Mouse (Mus musculus): ENCODE data around the gene Arid1b.

The Arid1b gene

DNA sequence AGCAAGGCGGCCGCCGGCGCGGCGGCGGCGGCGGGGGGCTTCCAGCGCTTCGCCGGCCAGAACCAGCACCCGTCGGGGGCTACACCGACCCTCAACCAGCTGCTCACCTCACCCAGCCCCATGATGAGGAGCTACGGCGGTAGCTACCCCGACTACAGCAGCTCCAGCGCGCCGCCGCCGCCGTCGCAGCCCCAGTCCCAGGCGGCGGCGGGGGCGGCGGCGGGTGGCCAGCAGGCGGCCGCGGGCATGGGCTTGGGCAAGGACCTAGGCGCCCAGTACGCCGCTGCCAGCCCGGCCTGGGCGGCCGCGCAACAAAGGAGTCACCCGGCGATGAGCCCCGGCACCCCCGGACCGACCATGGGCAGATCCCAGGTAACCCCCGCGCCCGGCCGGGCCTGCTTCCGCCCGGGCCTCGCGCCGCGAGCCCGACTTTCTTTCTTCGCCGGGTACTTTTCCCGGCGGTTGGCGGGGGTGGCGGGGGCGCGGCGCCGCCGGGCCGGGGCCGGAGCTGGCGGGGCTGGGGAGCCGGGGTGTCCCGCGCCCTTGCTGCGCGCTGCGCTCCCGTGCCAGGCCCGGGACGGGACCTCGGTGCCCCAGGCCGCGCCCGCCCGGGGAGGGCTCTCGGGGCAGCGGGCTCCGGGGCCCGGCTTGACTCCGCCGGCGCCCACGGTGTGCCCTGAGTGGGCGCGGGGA is 2.1 kb downstream of the Arid1b start:
- DNase-seq: peak; percentile 64

DNA sequence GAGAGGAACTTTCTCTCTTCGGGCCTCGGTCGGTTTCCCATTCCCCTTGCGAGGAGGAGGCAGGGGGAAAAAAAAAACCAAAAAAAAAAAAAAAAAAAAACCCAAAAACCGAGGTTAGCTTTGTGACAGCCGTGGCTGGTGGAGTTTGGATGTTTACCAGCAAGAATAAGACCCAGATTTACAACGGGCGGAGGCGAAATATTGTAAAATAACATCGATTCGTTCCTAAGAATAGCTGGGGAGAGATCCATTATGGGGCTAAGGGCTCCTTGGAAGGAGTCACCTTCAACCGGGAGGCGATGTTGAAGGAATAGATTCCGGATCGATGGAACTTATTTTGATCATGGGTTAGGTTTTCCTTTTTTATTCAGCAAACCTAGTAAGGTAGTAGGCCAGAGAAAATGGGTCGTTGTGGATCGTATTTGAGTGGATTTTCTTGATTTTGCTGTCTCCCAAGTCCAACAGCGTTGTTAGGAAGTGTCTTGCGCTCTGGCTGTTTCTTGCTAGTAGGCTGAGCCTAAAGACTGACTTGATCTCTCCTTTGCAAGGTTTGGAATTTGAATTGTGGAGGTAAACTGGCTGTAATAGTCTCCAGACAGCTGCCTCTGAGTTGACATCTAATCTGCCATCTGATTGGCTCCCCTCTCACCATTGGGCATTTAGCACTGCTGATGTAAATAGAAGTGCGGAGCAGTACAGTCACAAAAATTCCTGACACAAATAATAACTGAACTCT is 2.9 kb downstream of the Arid1b start:
- DNase-seq: peak; percentile 49

DNA sequence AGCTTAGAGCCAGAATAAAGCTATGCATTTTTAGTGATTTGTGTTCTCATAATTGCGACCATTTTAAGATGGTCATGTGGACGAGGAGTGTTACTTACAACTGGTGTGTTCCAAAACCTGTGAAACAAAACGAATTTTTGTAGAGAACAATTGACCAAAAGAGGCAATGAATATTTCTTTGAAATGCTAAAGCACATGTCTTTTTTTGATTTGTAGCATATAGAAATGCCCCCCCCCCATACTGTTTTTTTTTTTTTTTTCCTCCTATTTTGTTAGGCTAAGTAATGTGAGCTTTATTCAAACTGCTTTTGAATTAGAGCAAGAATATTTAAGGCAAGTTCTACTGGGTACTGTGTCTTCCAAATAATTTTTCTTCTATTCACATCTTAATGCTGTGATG is 3.8 kb downstream of the Arid1b start:
- DNase-seq: no peak

DNA sequence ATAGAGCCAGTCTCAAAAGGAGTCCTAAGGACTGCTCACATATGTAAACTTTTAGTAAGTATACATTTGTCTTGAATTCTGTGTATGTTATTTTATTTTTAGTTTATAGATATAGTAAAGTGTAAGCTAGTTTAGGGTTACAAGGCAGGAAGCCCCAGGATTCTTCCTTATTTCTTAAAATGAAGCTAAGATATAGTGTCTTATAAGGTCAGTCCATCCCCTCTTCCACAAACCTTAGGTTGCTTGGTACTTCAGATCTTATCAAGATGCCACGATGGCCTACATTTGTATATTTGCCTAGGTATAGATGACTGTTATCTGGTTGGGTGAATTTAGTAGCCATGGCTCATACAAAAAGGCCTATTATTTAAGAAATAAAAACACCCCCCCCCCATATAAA is 5.1 kb downstream of the Arid1b start:
- DNase-seq: no peak

DNA sequence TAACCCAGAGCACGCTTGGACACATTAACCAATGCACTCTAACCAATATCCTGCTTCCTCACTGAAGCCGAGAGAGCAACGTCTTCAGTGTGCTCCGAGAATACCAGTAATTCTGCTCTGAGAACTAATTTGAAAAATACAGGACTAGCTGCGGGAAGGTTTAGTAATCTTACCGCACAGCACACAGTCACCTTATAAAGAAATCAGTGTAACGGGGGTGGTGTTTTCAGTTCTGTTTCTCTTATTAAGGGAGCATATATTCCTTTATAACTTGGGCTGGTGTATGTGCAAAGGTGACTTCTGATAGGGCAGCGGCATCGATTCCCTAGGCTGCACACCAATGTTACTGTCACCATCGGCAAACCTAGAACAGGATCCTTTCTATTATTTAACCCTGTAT is 5.9 kb downstream of the Arid1b start:
- DNase-seq: no peak

DNA sequence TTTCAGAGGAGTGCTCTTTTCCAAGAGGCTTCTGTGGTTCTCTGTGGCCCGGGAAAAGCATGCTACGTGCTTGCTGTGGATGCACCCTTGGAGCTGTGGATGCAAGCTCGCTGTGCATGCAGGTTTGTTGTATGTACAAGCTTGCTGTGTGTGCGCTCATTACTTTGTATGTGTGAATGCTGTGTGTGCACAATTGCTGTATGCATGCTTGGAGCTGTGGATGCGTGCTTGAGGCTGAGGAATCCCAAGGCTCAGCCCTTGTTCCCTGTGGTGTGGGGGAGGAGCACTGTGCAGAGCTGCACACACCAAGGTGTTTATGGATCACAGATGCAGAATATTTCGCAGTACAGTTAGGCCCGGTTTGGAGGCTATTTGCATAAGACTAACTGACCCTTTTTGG is 6.7 kb downstream of the Arid1b start:
- no peak for DNase-seq

DNA sequence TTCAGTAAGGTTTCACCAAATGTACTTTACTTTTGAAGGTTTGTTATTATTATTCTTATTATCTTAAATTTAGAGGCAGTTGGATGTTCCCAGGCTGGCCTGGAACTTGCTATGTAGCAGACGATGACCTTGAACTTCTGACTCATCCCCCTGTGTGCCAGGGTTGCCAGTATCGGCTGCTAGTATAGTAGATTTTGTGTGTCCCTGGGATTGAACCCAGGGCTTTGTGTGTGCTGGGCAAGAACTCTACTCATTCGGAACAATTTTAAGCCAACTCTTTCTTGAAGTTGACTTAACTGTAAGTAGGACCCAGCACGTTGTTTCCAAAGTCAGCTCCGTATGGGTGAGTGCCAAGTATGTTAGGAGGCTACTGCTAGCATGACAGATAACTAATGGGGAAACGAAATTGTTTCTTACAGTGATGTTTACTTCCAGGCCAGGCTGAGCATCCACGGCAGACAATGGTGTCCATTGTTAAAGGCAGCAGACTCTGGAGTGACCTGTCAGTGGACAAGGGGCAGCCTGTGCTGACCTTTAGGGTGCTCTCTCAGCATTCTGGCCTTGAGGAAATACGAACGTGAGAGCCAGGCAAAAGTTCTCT is 7.5 kb downstream of the Arid1b start:
- no peak for DNase-seq

DNA sequence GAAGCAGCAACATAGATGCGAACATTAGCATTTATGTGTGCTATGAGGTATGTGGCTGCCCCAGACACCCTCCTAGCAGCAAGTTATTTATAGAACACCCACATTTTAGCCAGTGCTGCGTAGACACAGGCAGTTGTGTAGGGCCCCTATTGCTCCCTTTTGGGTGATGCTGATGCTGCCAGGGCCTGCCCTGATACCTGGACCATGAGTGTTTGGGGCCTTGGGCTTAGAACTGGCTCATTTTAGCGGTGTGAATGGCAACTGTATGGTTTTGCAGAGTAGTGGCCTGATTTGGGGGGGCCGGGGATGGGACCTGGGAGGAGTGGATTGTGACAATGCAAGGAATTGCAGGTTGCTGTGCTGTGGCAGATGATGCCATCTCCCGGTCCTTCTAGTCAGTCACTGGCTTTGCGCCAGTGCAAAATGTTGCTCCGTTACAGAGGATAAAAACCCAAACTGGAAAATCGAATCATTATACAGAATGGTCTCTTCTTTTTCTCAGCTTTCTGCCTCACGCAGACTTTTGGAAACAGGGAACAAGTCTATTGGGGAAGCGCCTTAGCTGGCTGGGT is 8.9 kb downstream of the Arid1b start:
- DNase-seq: no peak

DNA sequence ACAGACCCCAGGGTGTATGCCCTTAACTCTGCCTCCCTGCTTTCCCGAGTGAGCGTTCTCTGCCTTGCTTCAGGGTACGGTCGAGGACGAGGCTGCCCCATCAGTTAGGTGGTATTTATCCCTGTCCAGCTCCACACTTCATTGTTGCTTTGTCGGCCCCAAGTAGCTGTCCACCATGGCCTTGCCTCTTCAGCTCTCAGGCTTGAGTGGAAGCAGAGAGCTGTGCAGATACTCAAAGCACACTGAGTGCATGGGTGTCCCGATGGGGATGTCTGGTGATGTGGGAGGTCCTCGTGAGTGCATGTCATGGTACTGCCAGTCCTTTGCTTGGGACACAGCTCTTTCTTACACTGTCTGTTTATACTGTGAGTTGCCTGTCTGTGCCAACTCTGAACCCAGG is 10.1 kb downstream of the Arid1b start:
- DNase-seq: no peak

DNA sequence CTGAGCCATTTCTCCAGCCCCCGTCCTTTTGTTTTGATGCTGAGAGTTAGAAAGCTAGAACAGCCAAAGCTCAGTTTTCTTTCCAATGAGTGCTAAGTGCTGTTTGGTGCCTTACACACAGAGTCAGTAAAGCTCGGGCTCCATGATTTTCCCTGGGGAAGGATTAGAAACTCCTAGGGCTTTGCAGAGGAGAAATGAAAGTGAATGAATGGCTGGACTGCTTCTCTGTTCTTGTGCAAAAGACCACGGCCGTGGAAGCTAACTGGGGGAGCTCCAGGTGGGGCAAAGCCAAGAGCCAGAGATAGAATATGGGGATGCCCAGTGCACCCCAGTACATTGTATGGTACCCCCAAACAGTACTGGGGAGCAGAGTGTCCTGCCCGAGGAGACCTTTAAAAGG is 10.6 kb downstream of the Arid1b start:
- no peak for DNase-seq

DNA sequence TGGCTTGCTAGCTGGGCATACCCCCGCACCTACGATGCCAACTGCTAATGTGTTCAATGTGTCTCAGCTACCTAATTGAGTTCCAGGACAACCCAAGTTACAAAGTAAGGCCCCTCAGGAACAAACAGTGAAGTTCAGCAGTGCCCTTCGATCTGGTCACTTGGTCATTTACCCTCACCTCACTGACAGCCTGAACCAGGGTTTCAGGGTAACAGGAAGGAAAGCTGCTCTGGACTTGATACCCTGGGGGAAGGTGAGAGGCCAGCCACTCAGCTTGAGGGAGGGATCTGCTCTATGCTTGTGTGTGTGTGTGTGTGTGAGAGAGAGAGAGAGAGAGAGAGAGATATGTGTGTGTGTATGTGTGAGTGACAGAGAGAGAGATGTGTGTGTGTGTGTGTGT is 11.2 kb downstream of the Arid1b start:
- DNase-seq: no peak

DNA sequence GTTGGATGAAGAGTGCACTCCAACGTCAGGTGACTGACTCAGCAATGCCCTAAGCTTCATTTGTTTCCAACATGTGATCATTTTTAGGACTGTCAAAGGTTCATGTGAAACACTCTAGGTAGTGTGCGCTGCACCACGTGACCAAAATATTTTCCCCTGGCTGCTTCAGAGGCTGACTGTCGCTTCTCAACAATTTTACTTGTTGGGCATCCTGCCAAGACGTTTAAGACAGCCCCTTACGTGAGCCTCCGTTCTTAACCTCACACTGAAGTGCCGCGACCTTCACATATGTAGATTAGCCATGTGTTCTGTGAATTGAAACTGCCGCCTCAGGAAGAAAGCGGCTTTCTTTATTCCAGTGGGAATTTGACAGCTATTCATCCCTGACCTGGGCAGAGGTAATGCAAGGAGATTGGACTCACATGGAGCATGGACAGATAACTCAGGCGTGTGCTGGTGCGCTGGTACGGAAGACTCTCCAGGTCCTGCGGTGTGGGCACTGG is 13.1 kb downstream of the Arid1b start:
- peak; percentile 3 for DNase-seq

DNA sequence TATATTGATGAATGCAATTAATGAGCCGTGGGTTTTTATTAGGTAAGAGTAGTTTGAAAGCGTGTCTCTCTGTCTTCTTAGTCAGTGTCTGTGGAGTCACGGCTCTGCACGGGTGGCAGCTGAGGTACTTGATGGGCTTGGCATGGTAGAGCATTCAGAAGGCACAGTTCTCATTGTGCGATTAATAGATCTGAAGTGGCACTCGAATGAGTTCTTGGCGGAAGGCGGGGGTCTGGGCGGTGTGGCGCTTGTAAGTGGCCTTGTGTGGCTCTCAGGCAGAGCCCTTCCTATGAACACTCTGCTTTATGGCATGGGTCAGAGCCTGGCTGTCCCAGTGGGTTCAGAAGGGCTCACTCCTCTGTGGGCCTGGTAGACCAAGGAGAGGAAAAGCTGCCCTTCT is 14.1 kb downstream of the Arid1b start:
- peak; percentile 2 for DNase-seq

DNA sequence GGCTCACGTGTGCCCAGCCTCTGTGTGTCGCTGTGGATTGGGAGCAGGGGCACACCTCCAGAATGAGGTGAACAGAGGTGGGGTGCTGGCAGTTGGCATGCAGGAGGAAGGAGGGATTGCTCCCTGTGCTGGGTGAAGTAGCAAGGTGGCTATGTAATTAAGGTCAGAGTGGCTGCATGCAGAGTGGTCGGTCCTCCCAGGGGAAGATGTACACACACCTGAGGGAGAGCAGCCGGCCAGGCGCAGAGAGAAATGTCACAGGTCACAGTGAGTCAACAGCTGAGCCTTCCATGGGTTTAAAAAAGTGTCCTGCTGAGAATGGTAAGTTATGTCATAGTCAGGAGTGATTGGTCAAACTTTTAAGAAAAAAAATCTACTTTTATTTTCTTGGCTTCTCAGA is 14.6 kb downstream of the Arid1b start:
- peak; percentile 4 for DNase-seq

DNA sequence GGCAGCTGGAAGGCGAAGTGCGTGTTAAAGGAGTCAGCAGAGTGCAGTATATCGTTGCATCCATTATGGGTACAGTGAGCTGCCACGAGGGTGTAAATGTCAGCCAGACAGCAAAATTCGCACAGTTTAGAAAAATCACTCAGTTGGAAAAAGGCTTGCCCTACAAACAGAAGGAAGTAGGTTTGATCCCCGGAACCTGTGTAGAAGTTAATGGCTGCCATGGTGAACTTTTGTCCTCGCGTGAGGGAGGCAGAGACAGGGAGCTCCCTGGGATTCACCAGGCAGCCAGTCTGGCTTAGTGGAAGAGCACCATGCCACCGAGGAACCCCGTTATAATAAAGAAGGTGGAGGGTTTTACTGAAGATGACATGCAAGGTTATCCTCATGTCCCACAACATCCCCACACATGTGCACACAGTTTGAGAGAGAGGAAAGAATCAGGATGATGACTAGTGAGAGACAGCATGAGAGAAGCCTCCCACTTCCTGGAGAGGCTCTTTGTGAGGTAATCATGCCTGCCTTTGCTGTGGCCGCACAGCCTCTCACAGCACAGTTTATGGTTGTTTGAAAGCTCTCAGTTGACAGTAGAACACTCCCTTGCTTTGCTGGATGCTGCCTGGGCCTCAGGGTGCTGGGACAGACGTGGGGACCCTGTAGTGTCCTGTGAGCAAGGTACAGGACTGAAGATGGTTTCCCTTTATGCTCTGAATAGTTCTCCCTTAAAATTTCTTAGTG is 15.6 kb downstream of the Arid1b start:
- DNase-seq: peak; percentile 1

DNA sequence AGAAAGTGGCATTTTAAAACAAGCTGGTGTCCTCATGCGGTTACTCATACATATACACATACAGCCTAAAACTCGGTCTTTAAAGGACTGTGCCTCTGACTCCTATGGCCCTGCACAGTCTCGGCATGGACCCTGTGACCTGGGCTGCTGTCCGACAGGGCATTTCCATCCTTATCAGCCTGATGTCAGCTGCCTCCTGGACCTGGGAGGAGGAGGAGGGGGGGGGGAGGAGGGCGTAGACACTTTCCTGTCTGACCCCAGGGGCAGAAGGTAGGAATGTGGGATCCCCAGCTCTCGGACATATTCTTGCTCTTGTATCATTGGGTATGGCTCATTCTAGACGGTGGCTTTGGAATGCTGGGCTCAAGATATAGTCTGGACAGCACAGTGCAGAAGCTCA is 16.6 kb downstream of the Arid1b start:
- no peak for DNase-seq

DNA sequence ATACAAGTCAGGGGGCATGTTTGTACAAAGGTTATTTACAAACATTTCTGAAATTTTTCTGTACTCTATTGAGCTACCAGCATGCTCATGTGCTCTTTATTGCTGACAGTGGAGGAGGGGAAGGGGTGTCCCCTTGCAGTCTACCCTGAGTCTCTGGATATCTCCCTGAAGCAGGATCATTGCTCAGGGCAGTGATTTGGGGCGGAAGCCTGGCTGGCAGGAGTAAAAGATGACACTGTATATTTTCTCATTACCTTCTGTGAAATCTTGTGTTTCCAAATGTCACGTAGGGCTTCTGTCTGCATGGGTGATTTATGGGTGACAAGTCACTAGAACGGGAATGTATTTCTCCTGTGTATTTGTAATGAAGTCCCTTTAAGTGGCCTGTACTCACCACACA is 18.0 kb downstream of the Arid1b start:
- DNase-seq: no peak

DNA sequence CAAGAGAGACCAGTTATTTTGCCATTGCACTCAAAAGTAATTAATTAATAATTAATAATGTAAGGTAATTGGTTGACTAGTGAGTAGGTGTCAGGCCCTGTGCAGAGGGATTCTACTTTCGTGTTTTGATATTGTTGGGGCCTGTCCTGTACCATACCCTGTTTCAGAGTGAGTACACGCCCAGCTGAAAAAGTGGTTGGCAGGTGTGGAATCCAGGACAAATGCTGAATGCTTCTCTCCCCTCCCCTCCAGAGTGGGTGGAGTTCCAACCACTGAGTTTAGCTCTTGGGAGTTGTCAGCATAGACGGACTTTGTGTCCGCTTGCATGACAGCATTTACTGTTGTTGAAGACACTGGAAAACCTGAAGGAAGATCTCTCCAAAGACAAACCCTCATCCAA is 18.4 kb downstream of the Arid1b start:
- DNase-seq: no peak

DNA sequence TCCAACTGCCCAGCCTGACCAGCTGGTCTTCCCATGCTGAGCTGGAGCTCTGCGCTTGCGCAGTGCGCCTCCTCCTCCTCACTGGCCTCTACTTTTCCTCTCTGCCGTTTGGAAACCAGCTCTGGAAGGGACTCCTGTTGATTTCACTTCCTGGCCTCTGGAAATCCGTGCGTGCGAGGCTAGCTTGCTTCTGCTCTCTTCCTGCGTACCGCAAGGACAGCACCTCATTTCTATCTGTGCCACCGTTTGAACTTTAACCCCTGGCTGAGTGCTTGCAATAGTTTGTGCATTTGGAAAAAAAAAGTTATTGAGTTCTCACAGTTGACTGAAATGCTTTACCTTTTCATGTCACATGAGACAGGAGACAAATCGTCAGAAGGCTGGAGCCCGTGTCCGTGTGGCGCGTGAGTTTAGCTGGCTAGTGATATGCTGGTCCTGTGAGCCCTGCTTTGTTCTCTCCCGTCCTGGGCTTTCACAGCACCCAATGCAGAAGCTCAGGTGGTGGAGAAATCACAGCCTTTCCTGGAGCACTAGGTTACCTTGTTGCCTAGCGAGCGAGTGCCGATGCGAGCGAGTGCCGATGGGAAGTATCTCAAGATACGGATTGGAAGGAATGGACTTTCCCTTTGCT is 20.3 kb downstream of the Arid1b start:
- no peak for DNase-seq

DNA sequence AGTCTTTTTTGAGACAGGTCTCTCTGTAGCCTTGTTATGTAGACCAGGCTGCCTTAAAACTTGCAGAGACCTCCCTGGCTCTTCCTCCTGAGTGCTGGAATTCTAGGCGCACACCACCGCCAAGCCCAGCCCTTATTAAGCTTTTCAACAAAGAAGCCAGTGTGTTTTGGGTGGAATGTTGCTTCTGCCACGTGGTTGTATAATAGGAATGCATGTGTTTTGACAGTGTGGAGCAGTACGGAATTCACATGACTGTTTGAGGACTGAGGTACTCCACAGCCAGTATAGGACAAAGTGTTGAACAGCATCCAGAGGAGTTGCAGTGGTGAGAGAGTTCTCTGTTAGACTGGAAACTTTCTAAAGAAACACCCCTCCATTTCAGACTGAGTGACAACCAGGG is 22.3 kb downstream of the Arid1b start:
- DNase-seq: peak; percentile 1

DNA sequence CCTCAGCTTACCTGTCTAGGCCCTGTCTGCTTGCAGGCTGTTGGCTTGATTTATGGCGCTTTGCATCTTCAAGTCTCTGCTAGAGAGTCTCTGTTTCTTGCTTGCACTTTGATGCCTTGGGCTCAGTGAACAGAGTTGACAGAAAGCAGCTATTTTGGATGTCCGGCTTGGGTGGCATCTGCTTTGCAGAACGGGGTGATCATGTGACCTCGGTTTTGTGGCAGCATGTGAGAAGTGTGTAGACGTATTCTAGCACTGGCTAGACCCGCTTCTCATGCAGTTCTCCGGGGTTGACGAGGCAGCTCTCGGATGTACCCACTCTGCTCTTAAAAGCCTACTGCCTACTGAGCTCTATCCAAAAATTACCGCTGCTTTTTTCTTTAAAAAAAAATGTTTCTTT is 22.9 kb downstream of the Arid1b start:
- DNase-seq: no peak

DNA sequence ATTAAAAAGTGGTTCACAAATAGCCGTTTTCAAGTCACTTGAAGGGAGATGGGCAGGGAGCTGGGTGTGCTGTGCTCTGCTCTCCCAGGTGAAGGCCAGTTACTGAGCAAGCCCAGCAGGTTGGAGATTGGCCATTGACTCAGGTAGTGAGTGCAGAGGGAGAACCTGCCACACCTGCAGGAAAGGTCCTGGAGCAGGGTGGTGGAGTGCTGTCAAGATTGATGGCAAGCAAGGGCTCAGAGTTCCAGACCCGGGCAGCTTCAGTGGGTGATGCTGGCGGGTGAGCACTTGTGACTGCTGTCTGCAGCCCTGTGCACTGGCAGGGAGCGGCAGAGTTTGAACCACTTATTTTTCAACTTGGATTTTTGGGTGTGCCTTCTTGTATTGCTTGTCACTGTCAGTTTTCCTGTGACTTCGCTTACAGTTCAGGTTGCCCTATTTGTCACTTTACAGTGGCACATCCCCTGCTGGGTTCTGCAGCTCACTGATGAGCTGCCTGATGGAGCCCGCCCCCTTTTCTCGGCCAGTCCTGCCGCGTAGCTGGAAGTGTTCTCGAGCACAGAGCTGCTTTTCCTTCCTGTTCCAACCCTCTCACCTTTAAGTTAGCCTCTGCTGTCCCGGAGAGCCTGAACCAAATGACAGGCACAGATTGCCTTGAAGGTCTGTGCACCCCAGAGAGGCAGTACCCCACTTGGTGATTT is 27.3 kb downstream of the Arid1b start:
- no peak for DNase-seq
